8 mouse cellular contexts compared by ENCODE assay signal in genomic region chr5:117938182-117938581, GRCm38 (mm10). TPM values are rescaled to one million over a fixed set of nuclear protein-coding genes. Genes with fewer than 3 reads are reported as not detected.
DNase-seq lines count a peak whose midpoint lies in the region; ATAC-seq and TF ChIP-seq lines count a peak whose summit lies in the region.

No protein-coding gene starts in this region.

- H3K4me3 ChIP-seq in heart, embryonic 10.5 days: peak overlapping the region; percentile 50
- peak overlapping the region; percentile 21; the same call in 1 of the 2 replicates for H3K4me3 ChIP-seq in lung, embryonic 15.5 days

- CTCF ChIA-PET in Patski (lab: Charles Lee): interaction anchor here (1.4 kb wide), 1 partner anchor 10 kb away, joined by 10 read pairs; no protein-coding TSS in a partner anchor

- H3K4me2 ChIP-seq in lung, embryonic 15.5 days: peak overlapping the region; percentile 51

- no peak overlapping the region for H3K9ac ChIP-seq in lung, embryonic 15.5 days

- no peaks in the 10 kb centered on the region for H3K36me3 ChIP-seq in heart, embryonic 10.5 days
- H3K36me3 ChIP-seq in lung, embryonic 15.5 days: no peaks in the 10 kb centered on the region

- in situ Hi-C loops in Patski (cut with MboI; ENCODE audit: low pct_unique_long_range_greater_than_20kb): no loop called here

- TF ChIP-seq CTCF in Patski (IDR thresholded peaks at IDR 0.05): peak; percentile 80

- H3K9me3 ChIP-seq in heart, embryonic 10.5 days: no peaks in the 10 kb centered on the region
- no peaks in the 10 kb centered on the region for H3K9me3 ChIP-seq in lung, embryonic 15.5 days

- WGBS in heart, embryonic 10.5 days: 9% methylated on average over 14 of the region's 14 CpGs
- WGBS in lung, embryonic 15.5 days: 12% methylated on average over 14 of the region's 14 CpGs

- POLR2A ChIA-PET in Patski (lab: Charles Lee): interaction anchor here (0.6 to 0.8 kb wide), 2 partner anchors 10 to 407 kb away, joined by 3 read pairs; no protein-coding TSS in a partner anchor

- H3K27me3 ChIP-seq in Patski: peaks cover 10% of the 10 kb centered on the region
- peaks cover 25% of the 10 kb centered on the region for H3K27me3 ChIP-seq in heart, embryonic 10.5 days (ENCODE audit: insufficient read depth, poor library complexity, severe bottlenecking)
- peaks cover 2% of the 10 kb centered on the region; the same call in 1 of the 2 replicates for H3K27me3 ChIP-seq in lung, embryonic 15.5 days

- H3K27ac ChIP-seq in heart, embryonic 10.5 days: no peak overlapping the region
- H3K27ac ChIP-seq in lung, embryonic 15.5 days: no peak overlapping the region

- DNase-seq in CD4-positive helper T cell, adult 2 months (ENCODE audit: low read depth, low spot score): peak; percentile 81
- DNase-seq in Patski (ENCODE audit: low read depth, low spot score): no peak
- peak; percentile 83 for DNase-seq in embryo, embryonic 9.5 days (ENCODE audit: extremely low spot score)
- DNase-seq in heart, embryonic 10.5 days (ENCODE audit: low spot score): peak; percentile 91
- peak; percentile 39 to 71 for DNase-seq in kidney, adult 8-10 months
- DNase-seq in urinary bladder, postnatal 14 days (ENCODE audit: low spot score): peak; percentile 62

- ATAC-seq in Patski: peak; percentile 32
- peak; percentile 78; the same call in 1 of the 2 replicates for ATAC-seq in lung, embryonic 15.5 days (ENCODE audit: borderline replicate concordance, extremely low read depth, low FRiP score, low TSS enrichment)
- ATAC-seq in neutrophil, adult 5-6 weeks (ENCODE audit: extremely low read depth, insufficient number of reproducible peaks, low FRiP score, poor library complexity, severe bottlenecking): peak; percentile 46; the same call in 1 of the 2 replicates

- peaks cover 7% of the 10 kb centered on the region; the same call in 1 of the 2 replicates for H3K4me1 ChIP-seq in heart, embryonic 10.5 days
- H3K4me1 ChIP-seq in lung, embryonic 15.5 days: no peaks in the 10 kb centered on the region

RNA-seq across cellular contexts. Expression of gene Fbxo21, which starts 38.3 kb away (rescaled TPM):
- polyA plus RNA-seq in Patski (2021): 49.1 TPM
- 72.2 and 73.5 TPM in 2 replicates for polyA plus RNA-seq in heart, embryonic 10.5 days (2016; fragmentation: Nextera tagmentation; extraction: Ambion mirVana)
- 54.7 and 56.8 TPM in 2 replicates for polyA plus RNA-seq in lung, embryonic 15.5 days (2015; fragmentation: Nextera tagmentation; extraction: Ambion mirVana)
- 15.0 and 15.9 TPM in 2 replicates for total RNA-seq in neutrophil, adult 5-6 weeks (2017)
